Mouse (Mus musculus) kidney, adult 9 months (tissue): ENCODE measurements around the gene Dld.

Experiments
- DNase-seq: peaks from one replicate; pipeline ENCODE4 v3.0.0; 2022

Gene Dld

GRCm38 (mm10) chr12:31290951-31291350 lies 60.3 kb downstream of the Dld start:
- no peak for DNase-seq

GRCm38 (mm10) chr12:31289046-31289445 lies 62.2 kb downstream of the Dld start:
- DNase-seq = no peak

GRCm38 (mm10) chr12:31283617-31284136 lies 67.6 kb downstream of the Dld start:
- peak; percentile 72 for DNase-seq

GRCm38 (mm10) chr12:31283131-31283530 lies 68.1 kb downstream of the Dld start:
- DNase-seq = no peak

GRCm38 (mm10) chr12:31282241-31282640 lies 69.0 kb downstream of the Dld start:
- peak; percentile 75 for DNase-seq
